Mouse (Mus musculus): ENCODE results near the gene Gpr143.

GRCm38 (mm10) chrX:152738759-152739368 is 42.9 kb upstream of the Gpr143 start:
- no peak for TF ChIP-seq CTCF (conservative IDR thresholded peaks at IDR 0.05; ENCODE audit: low read length)
- no peak for TF ChIP-seq POU5F1 (IDR thresholded peaks at IDR 0.05; ENCODE audit: borderline replicate concordance, low read length)
- no peak for TF ChIP-seq NANOG (IDR thresholded peaks at IDR 0.05; ENCODE audit: borderline replicate concordance, low read length)

Measured in E14TG2a.4 (cell line).